Mouse (Mus musculus) hindbrain, embryonic 11.5 days (tissue): ENCODE measurements around the gene Epha8. TPM values are rescaled to one million over a fixed set of nuclear protein-coding genes. Genes with fewer than 3 reads are reported as not detected.

Experiments
- ATAC-seq: fragments of 200-750 bp; cut with Nextera tagmentation; 2 replicates; pipeline ENCODE4 v1.8.0; 2017; ENCODE audit warnings: mild to moderate bottlenecking, moderate TSS enrichment, moderate library complexity; ENCODE audit not compliant: low FRiP score
- DNase-seq: peaks from one replicate; pipeline ENCODE4 v3.0.0-alpha.2; 2015; ENCODE audit warnings: low spot score
- H3K27ac ChIP-seq: fragments of 300-500 bp; sonication (generic); 2 replicates; pipeline ENCODE4 v1.5.1; 2014; ENCODE audit warnings: mild to moderate bottlenecking, low read depth, low read length
- H3K27me3 ChIP-seq: fragments of 300-500 bp; sonication (generic); 2 replicates; pipeline ENCODE4 v1.6.1; 2014; ENCODE audit warnings: mild to moderate bottlenecking, low read length, moderate library complexity, mixed read lengths; ENCODE audit not compliant: control insufficient read depth, insufficient read depth
- H3K36me3 ChIP-seq: fragments of 300-500 bp; sonication (generic); 2 replicates; pipeline ENCODE4 v1.6.1; 2014; ENCODE audit warnings: mild to moderate bottlenecking, low read length, moderate library complexity, mixed read lengths; ENCODE audit not compliant: control insufficient read depth, insufficient read depth
- H3K4me1 ChIP-seq: fragments of 300-500 bp; sonication (generic); replicated peaks from 2 replicates; pipeline ENCODE4 v1.6.1; 2014; ENCODE audit warnings: low read length, mixed read lengths; ENCODE audit not compliant: control insufficient read depth, insufficient read depth
- H3K4me2 ChIP-seq: fragments of 300-500 bp; sonication (generic); replicated peaks from 2 replicates; pipeline ENCODE4 v1.6.1; 2014; ENCODE audit warnings: mild to moderate bottlenecking, low read depth, low read length
- H3K4me3 ChIP-seq: fragments of 300-500 bp; sonication (generic); 2 replicates; pipeline ENCODE4 v1.5.1; 2014; ENCODE audit warnings: low read depth, low read length
- H3K9ac ChIP-seq: fragments of 300-500 bp; sonication (generic); 2 replicates; pipeline ENCODE4 v1.6.1; 2014; ENCODE audit warnings: low read depth, low read length
- H3K9me3 ChIP-seq: fragments of 300-500 bp; sonication (generic); 2 replicates; pipeline ENCODE4 v1.6.1; 2016; ENCODE audit warnings: low read length; ENCODE audit not compliant: control insufficient read depth
- WGBS: fragments of 180-500 bp; shearing (Covaris S2); extraction: QIAGEN DNeasy Blood & Tissue Kit; methylation state at CpG from one replicate; pipeline ENCODE4 v1.1.7; 2014; 5-methylcytosine and 5-hydroxymethylcytosine counted together
- polyA plus RNA-seq: library from polyadenylated mRNA; unstranded; fragments of >200 nt; fragmentation: Nextera tagmentation; extraction: Ambion mirVana; gene quantifications from 2 replicates; pipeline ENCODE4 v1.2.1, GENCODE M21; 2014

Epha8 gene
- polyA plus RNA-seq, 1 experiment from 2014 or later: 0.99 TPM

GRCm38 (mm10) chr4:136893691-136894543, 62.7 kb downstream of the Epha8 start:
- Histone ChIP-seq H3K4me3 (no peak overlapping the region), H3K9ac (no peak overlapping the region), H3K4me1 (no peaks in the 10 kb centered on the region; the same call in 1 of the 2 replicates), H3K4me2 (no peak overlapping the region), H3K9me3 (no peaks in the 10 kb centered on the region), H3K36me3 (no peaks in the 10 kb centered on the region), H3K27me3 (peaks cover 23% of the 10 kb centered on the region), H3K27ac (no peak overlapping the region)
- DNase-seq (peak; percentile 75), ATAC-seq (peak; percentile 30; the same call in 1 of the 2 replicates)
- WGBS: 6% methylated on average over 9 of the region's 9 CpGs

- Histone ChIP-seq H3K4me1 (no peaks in the 10 kb centered on the region), H3K27me3 (peaks cover 23% of the 10 kb centered on the region), H3K9ac (no peak within 1 kb of the TSS), H3K4me3 (no peak within 1 kb of the TSS), H3K27ac (no peak within 1 kb of the TSS), H3K9me3 (no peaks in the 10 kb centered on the region), H3K4me2 (no peak within 1 kb of the TSS), H3K36me3 (no peaks in the 10 kb centered on the region)
- DNase-seq: no peak
- WGBS: 56% methylated on average over 5 of the region's 5 CpGs
- ATAC-seq: no peak
Observed at GRCm38 (mm10) chr4:136892811-136893210, 63.8 kb downstream of the Epha8 start, which contains the start of gene C1qc. TSS of gene C1qc (minus strand) at chr4:136893065.

GRCm38 (mm10) chr4:136892371-136892770, 64.2 kb downstream of the Epha8 start:
- Histone ChIP-seq H3K4me2 (no peak overlapping the region), H3K9ac (no peak overlapping the region), H3K4me3 (no peak overlapping the region), H3K36me3 (no peaks in the 10 kb centered on the region), H3K27me3 (peaks cover 23% of the 10 kb centered on the region), H3K27ac (no peak overlapping the region), H3K9me3 (no peaks in the 10 kb centered on the region), H3K4me1 (no peaks in the 10 kb centered on the region)
- 65% methylated on average over 7 of the region's 7 CpGs for WGBS
- DNase-seq (no peak), ATAC-seq (no peak)

GRCm38 (mm10) chr4:136891115-136891514, 65.5 kb downstream of the Epha8 start:
- Histone ChIP-seq H3K9ac (no peak overlapping the region), H3K27ac (no peak overlapping the region), H3K36me3 (no peaks in the 10 kb centered on the region), H3K27me3 (peaks cover 16% of the 10 kb centered on the region), H3K4me2 (no peak overlapping the region), H3K9me3 (no peaks in the 10 kb centered on the region), H3K4me3 (no peak overlapping the region), H3K4me1 (no peaks in the 10 kb centered on the region)
- ATAC-seq (no peak), DNase-seq (no peak)
- 77% methylated on average over 4 of the region's 4 CpGs for WGBS

- ATAC-seq (no peak), DNase-seq (no peak)
- Histone ChIP-seq H3K4me2 (no peak overlapping the region), H3K4me1 (no peaks in the 10 kb centered on the region), H3K27ac (no peak overlapping the region), H3K9ac (no peak overlapping the region), H3K4me3 (no peak overlapping the region), H3K9me3 (no peaks in the 10 kb centered on the region), H3K36me3 (no peaks in the 10 kb centered on the region), H3K27me3 (peaks cover 7% of the 10 kb centered on the region)
- WGBS: 85% methylated on average over 15 of the region's 15 CpGs
Observed at GRCm38 (mm10) chr4:136889981-136890380, 66.6 kb downstream of the Epha8 start.

GRCm38 (mm10) chr4:136887714-136888113, 68.9 kb downstream of the Epha8 start:
- H3K36me3 ChIP-seq: no peaks in the 10 kb centered on the region
- H3K4me2 ChIP-seq: no peak overlapping the region
- H3K4me3 ChIP-seq: no peak overlapping the region
- ATAC-seq: no peak
- no peak overlapping the region for H3K9ac ChIP-seq
- no peaks in the 10 kb centered on the region for H3K4me1 ChIP-seq
- WGBS: 70% methylated on average over 5 of the region's 5 CpGs
- no peak overlapping the region for H3K27ac ChIP-seq
- H3K27me3 ChIP-seq: 0 out of 2 replicates have a peak, but pooled peaks cover 2% of the 10 kb centered on the region
- H3K9me3 ChIP-seq: no peaks in the 10 kb centered on the region
- no peak for DNase-seq

GRCm38 (mm10) chr4:136886101-136886500, 70.5 kb downstream of the Epha8 start, which contains the start of gene C1qb:
TSS of gene C1qb (minus strand) at chr4:136886187.
- ATAC-seq: no peak
- Histone ChIP-seq H3K27me3 (no peaks in the 10 kb centered on the region), H3K27ac (no peak within 1 kb of the TSS), H3K36me3 (no peaks in the 10 kb centered on the region), H3K9me3 (no peaks in the 10 kb centered on the region), H3K4me1 (no peaks in the 10 kb centered on the region), H3K4me2 (no peak within 1 kb of the TSS), H3K9ac (peak within 1 kb of the TSS; percentile 11; the same call in 1 of the 2 replicates), H3K4me3 (no peak within 1 kb of the TSS)
- no peak for DNase-seq
- WGBS: 75% methylated on average over 7 of the region's 7 CpGs
